Mouse (Mus musculus): ENCODE data around the gene Pde3a. TPM values are rescaled to one million over a fixed set of nuclear protein-coding genes. Genes with fewer than 3 reads are reported as not detected.

The Pde3a gene
- polyA plus RNA-seq, 1 experiment from 2014 or later: 6.3 TPM

DNA sequence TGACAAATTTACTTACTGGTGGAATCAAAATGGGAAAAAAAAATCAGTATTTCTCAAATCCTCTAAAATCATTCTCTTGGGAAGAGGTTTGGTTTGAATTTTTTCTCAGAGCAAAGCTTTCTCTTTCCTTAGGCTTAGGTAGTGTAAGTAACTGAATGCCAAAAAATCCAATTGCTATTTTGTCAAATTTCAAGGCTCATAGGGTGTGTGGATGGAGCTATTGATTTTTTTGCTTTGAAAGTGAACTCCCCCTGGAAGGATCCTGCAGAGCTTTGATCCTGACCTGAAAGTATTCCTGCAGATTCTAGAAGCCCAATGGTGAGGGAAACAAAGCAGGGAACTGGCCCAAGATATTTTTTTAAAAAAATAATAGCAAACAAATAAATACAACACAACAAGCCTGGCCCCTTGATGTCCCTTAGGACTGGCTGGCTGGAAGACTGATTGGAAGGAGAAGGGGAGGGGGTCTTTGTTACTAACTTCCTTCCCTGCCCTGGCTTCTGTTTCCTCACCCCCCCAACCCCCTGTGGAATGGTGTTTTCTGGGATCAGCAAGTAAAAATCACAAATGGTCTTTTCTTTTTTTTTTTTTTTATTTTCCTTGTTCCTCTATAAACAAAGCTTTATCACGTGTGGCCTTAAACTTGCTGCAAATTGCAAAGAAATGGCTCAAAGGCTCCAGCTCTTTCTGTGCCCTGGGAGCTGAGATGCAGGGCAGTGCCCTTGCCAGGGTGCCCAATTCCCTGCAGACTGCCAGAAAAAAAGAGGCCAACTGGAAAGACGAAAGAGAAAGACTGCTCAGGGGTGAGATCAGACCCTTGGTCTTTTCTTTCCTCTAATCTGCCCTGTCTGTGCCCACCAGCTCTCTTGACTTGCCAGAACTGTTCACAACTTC is 274.9 kb downstream of the Pde3a start, which contains the start of gene Slco1c1:
Gene Slco1c1 (plus strand): TSS at position 622 of the 894 bp plus-strand sequence.
- Histone ChIP-seq H3K27me3 (no peaks in the 10 kb centered on the region), H3K36me3 (no peaks in the 10 kb centered on the region), H3K9me3 (no peaks in the 10 kb centered on the region), H3K4me2 (no peak within 1 kb of the TSS), H3K9ac (no peak within 1 kb of the TSS), H3K4me1 (no peaks in the 10 kb centered on the region), H3K27ac (no peak within 1 kb of the TSS), H3K4me3 (no peak within 1 kb of the TSS)
- no peak for ATAC-seq (ENCODE audit: insufficient number of reproducible peaks, insufficient read depth, low FRiP score, low TSS enrichment, low read depth)
- 58% methylated on average over 2 of the region's 2 CpGs for WGBS

DNA sequence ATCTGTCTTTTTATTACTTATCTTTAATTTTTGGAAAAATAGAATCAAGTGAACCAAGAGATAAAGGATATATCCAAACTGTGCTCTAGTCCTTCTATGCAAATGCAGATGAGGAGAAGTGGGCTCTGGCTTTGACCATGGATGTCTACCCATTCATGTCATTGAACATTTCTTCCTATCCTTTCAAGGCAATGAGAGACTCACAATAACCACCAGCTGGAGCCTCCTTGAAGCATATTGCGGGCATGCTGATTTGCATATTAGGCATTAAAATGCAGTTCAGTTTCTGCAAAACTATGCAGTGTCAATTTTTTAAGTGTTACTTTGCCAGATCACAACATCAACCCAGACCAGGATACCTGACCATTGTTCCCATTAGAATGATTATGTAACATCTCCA is 276.7 kb downstream of the Pde3a start:
- Histone ChIP-seq H3K9me3 (no peaks in the 10 kb centered on the region), H3K27me3 (no peaks in the 10 kb centered on the region), H3K9ac (no peak overlapping the region), H3K4me2 (no peak overlapping the region), H3K36me3 (no peaks in the 10 kb centered on the region), H3K4me3 (no peak overlapping the region), H3K27ac (no peak overlapping the region), H3K4me1 (no peaks in the 10 kb centered on the region)
- 84% methylated on average over 1 of the region's 1 CpGs for WGBS
- ATAC-seq (ENCODE audit: insufficient number of reproducible peaks, insufficient read depth, low FRiP score, low TSS enrichment, low read depth): no peak

DNA sequence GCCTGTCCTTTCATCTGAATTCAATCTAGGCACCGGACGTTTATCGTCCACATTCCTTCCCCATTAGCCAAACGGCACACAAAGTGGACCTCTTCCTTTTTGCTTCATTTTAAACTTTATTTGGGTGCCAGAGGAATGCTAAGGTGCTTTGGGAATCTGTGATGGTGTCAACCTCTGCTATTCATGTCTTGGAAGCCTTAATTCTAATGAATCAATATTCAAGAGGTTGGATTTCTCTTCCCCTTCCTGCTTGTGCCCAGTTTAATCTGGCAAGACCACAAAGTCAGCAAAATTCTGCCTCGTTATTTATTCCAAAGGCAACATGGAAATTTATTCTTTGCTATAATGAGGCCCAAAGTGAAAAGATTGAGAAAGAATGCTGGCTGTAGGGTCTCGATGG is 281.8 kb downstream of the Pde3a start:
- H3K4me2 ChIP-seq: no peak overlapping the region
- no peak overlapping the region for H3K27ac ChIP-seq
- WGBS: 58% methylated on average over 6 of the region's 6 CpGs
- no peaks in the 10 kb centered on the region for H3K36me3 ChIP-seq
- no peaks in the 10 kb centered on the region for H3K9me3 ChIP-seq
- H3K27me3 ChIP-seq: peaks cover under 1% of the 10 kb centered on the region; the same call in 1 of the 2 replicates
- H3K4me3 ChIP-seq: no peak overlapping the region
- H3K4me1 ChIP-seq: no peaks in the 10 kb centered on the region
- ATAC-seq (ENCODE audit: insufficient number of reproducible peaks, insufficient read depth, low FRiP score, low TSS enrichment, low read depth): no peak
- no peak overlapping the region for H3K9ac ChIP-seq

DNA sequence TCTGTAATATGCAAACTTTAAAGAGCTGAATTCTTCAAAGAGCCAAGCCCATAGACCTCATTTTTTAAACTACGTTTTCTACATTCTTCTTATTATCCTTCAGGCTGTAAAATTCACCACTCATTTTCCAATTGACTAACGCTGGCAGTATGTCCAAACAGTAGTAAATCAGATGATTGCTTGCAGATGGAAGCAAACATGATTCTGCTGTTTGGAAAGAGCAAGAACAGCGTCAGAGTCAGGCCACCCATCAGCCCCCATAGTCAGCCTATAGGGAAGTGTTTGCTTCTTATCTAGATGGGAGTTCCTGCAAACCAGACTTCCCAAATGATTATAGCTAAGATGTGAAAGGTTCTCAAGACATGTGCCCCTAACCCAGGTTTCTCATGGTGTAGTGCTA is 288.2 kb downstream of the Pde3a start:
- H3K27me3 ChIP-seq: peaks cover 24% of the 10 kb centered on the region
- no peak overlapping the region for H3K4me3 ChIP-seq
- H3K9ac ChIP-seq: no peak overlapping the region
- 6% methylated on average over 3 of the region's 3 CpGs for WGBS
- H3K27ac ChIP-seq: no peak overlapping the region
- no peak for ATAC-seq (ENCODE audit: insufficient number of reproducible peaks, insufficient read depth, low FRiP score, low TSS enrichment, low read depth)
- peak overlapping the region; percentile 9; the same call in 1 of the 2 replicates for H3K4me2 ChIP-seq
- no peaks in the 10 kb centered on the region for H3K9me3 ChIP-seq
- no peaks in the 10 kb centered on the region for H3K36me3 ChIP-seq
- peaks cover 15% of the 10 kb centered on the region for H3K4me1 ChIP-seq

DNA sequence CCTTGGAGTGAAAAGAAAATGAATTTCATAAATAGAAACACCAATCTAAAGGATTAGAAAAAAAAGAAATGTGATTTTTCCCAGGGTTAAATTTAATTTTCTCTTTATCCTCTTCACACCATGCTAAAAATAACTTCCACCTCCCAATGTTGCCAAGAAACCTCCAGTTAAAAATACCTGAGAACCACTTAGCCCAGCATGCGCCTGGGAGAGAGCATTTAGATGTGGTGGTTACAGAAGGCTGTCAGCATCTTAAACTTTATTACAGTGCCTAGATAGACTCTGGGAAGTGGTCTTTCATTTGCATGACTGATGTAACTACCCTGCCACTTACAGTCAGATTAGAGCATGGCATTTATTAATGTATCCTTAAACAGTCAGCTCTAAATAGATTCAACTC is 292.1 kb downstream of the Pde3a start:
- no peak for ATAC-seq (ENCODE audit: insufficient number of reproducible peaks, insufficient read depth, low FRiP score, low TSS enrichment, low read depth)
- no peak overlapping the region for H3K4me2 ChIP-seq
- WGBS: 77% methylated on average over 1 of the region's 1 CpGs

DNA sequence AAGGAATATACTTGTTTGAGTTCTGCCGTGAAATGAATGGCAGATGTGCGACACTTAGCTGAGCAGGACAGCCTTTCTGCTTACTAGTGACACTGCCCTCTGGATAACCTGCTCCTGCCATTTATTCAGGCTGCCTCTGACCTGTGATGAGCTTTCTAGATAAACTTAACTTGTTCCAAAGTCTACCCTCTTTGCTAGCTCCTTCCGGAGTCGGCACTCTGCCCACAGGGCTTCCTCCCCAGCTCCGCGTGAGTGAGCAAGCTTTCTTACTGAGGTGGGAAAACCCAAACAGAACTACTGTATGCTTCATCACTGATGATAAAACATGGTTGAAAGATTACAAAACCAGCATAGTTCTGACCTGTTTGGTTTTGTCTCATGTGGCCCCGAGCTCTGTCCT is 294.3 kb downstream of the Pde3a start:
- H3K9ac ChIP-seq: no peak overlapping the region
- no peak overlapping the region for H3K4me2 ChIP-seq
- peaks cover 19% of the 10 kb centered on the region for H3K4me1 ChIP-seq
- peaks cover 31% of the 10 kb centered on the region for H3K27me3 ChIP-seq
- H3K36me3 ChIP-seq: no peaks in the 10 kb centered on the region
- ATAC-seq (ENCODE audit: insufficient number of reproducible peaks, insufficient read depth, low FRiP score, low TSS enrichment, low read depth): no peak
- 52% methylated on average over 7 of the region's 7 CpGs for WGBS
- H3K9me3 ChIP-seq: no peaks in the 10 kb centered on the region
- no peak overlapping the region for H3K4me3 ChIP-seq
- H3K27ac ChIP-seq: no peak overlapping the region

More for the DNA sequence above, 292.1 kb downstream of the Pde3a start:
- Histone ChIP-seq H3K27ac (no peak overlapping the region), H3K9me3 (no peaks in the 10 kb centered on the region), H3K27me3 (peaks cover 28% of the 10 kb centered on the region), H3K4me3 (no peak overlapping the region), H3K4me1 (peaks cover 29% of the 10 kb centered on the region), H3K36me3 (no peaks in the 10 kb centered on the region), H3K9ac (no peak overlapping the region)
